In the genomic region with DNA sequence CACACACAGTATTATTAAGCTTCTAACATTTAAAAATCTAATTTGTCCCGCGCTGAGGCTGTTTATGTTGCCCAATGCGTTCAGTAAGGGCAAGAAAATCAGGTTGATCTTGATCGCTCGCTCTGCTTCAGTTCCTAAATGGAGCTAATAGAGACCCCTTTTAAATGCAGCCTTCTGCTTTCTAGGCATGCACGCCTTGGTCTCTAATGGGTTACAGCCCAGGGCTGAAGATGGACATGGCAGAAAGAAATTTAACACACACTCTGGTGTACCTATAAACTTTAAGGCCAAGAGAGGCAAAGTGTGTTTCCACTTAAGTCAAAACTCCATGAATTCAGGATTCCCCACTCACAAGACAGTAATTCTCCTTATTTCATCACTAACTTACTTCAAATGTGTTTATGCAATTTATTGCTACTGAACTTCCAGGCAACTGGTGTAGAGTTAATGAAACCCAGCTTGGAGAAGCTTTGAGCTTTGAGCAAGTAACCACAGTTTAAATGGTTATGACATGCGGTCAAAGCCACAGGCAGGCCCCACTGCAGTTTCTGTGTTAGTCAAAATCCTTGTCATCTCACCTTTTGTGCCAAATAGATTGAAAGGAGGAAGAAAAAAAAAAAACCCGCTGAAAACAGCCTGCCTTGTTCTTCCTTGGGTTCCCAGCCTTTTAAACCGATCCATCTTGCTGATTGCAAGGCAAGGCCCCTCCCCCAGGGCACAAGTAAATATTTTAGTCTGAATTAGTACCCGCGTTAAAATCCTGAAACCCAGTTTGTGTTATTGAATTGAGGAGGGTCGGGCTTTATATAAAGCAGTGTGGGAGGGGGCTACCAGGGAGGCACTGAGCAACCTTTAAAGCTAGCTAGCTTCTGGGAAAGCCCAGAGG, we compare ENCODE assay signal across 9 mouse cellular contexts. TPM values are rescaled to one million over a fixed set of nuclear protein-coding genes. Genes with fewer than 3 reads are reported as not detected.
DNase-seq lines count a peak whose midpoint lies in the region; ATAC-seq and TF ChIP-seq lines count a peak whose summit lies in the region.
"Had no signal": no experiment of that assay in that cellular context is flagged by ENCODE, and none has a peak within 500 bp of the region (broad histone marks: within the 10 kb centered on the region; RNA-seq: fewer than 3 reads in every experiment).

No protein-coding gene starts in this region.

- 9% methylated on average over 12 of the region's 12 CpGs for WGBS in embryonic facial prominence, embryonic 11.5 days
- WGBS in hindbrain, postnatal 0 days = 33% methylated on average over 12 of the region's 12 CpGs
- 8% methylated on average over 12 of the region's 12 CpGs for whole genome bisulfite sequencing in neural tube, embryonic 11.5 days

- peak overlapping the region; percentile 96; the same call in 1 of the 2 replicates for H3K27ac ChIP-seq in layer of hippocampus, adult 2 months
- peak overlapping the region; percentile 97 for H3K27ac ChIP-seq in embryonic facial prominence, embryonic 11.5 days (replicated peaks; ENCODE audit: low read depth, low read length)
- H3K27ac ChIP-seq in hindbrain, postnatal 0 days = peak overlapping the region; percentile 97
- H3K27ac ChIP-seq in neural tube, embryonic 11.5 days (ENCODE audit: low read depth, low read length) = peak overlapping the region; percentile 97
- H3K27ac ChIP-seq: macrophage had no signal

- no peak for ATAC-seq in embryonic facial prominence, embryonic 11.5 days (replicated peaks; ENCODE audit: insufficient number of reproducible peaks, low FRiP score, low TSS enrichment, low read depth)
- no peak for ATAC-seq in hindbrain, postnatal 0 days
- ATAC-seq in neural tube, embryonic 11.5 days (ENCODE audit: insufficient read depth, low FRiP score, low TSS enrichment) = no peak

- no peaks in the 10 kb centered on the region for H3K9me3 ChIP-seq in embryonic facial prominence, embryonic 11.5 days (replicated peaks; ENCODE audit: control insufficient read depth, low read length)
- no peaks in the 10 kb centered on the region for H3K9me3 ChIP-seq in hindbrain, postnatal 0 days (ENCODE audit: low read length)
- H3K9me3 ChIP-seq in neural tube, embryonic 11.5 days (ENCODE audit: control insufficient read depth, low read length) = no peaks in the 10 kb centered on the region

- peak overlapping the region; percentile 88; the same call in 1 of the 2 replicates for H3K4me3 ChIP-seq in layer of hippocampus, adult 2 months
- peak overlapping the region; percentile 90 for H3K4me3 ChIP-seq in embryonic facial prominence, embryonic 11.5 days (ENCODE audit: low read depth, low read length)
- H3K4me3 ChIP-seq in hindbrain, postnatal 0 days (ENCODE audit: low read length) = peak overlapping the region; percentile 89
- H3K4me3 ChIP-seq in neural tube, embryonic 11.5 days (ENCODE audit: low read depth, low read length) = peak overlapping the region; percentile 95

- H3K4me2 ChIP-seq in embryonic facial prominence, embryonic 11.5 days (ENCODE audit: low read depth, low read length) = peak overlapping the region; percentile 88
- H3K4me2 ChIP-seq in hindbrain, postnatal 0 days (ENCODE audit: low read depth, low read length) = peak overlapping the region; percentile 90
- H3K4me2 ChIP-seq in neural tube, embryonic 11.5 days (ENCODE audit: low read depth) = peak overlapping the region; percentile 56

- peak overlapping the region; percentile 99; the same call in 1 of the 2 replicates for H3K9ac ChIP-seq in embryonic facial prominence, embryonic 11.5 days (replicated peaks; ENCODE audit: low read length)
- peak overlapping the region; percentile 48; the same call in 1 of the 2 replicates for H3K9ac ChIP-seq in hindbrain, postnatal 0 days (replicated peaks; ENCODE audit: low read length)
- H3K9ac ChIP-seq in neural tube, embryonic 11.5 days (ENCODE audit: low read length) = peak overlapping the region; percentile 98; the same call in 1 of the 2 replicates

- no peak for TF ChIP-seq CTCF in layer of hippocampus, adult 2 months (conservative IDR thresholded peaks at IDR 0.05)
- TF ChIP-seq CTCF in hindbrain, postnatal 0 days (IDR thresholded peaks at IDR 0.05; ENCODE audit: low read depth) = no peak

- H3K27me3 ChIP-seq in embryonic facial prominence, embryonic 11.5 days (ENCODE audit: control insufficient read depth, insufficient read depth, low read length) = no peaks in the 10 kb centered on the region
- no peaks in the 10 kb centered on the region for H3K27me3 ChIP-seq in hindbrain, postnatal 0 days (ENCODE audit: insufficient read depth, low read length)
- H3K27me3 ChIP-seq in neural tube, embryonic 11.5 days (ENCODE audit: control insufficient read depth, insufficient read depth, low read length) = no peaks in the 10 kb centered on the region

- H3K4me1 ChIP-seq in embryonic facial prominence, embryonic 11.5 days (ENCODE audit: control insufficient read depth, insufficient read depth, low read length) = peaks cover 4% of the 10 kb centered on the region; the same call in 1 of the 2 replicates
- H3K4me1 ChIP-seq in hindbrain, postnatal 0 days (ENCODE audit: insufficient read depth, low read length) = peaks cover 11% of the 10 kb centered on the region
- H3K4me1 ChIP-seq in neural tube, embryonic 11.5 days (ENCODE audit: control insufficient read depth, insufficient read depth, low read length) = peaks cover 41% of the 10 kb centered on the region

- no peaks in the 10 kb centered on the region for H3K36me3 ChIP-seq in embryonic facial prominence, embryonic 11.5 days (replicated peaks; ENCODE audit: control insufficient read depth, insufficient read depth, low read depth, low read length)
- H3K36me3 ChIP-seq in hindbrain, postnatal 0 days (ENCODE audit: insufficient read depth, low read length) = no peaks in the 10 kb centered on the region
- no peaks in the 10 kb centered on the region for H3K36me3 ChIP-seq in neural tube, embryonic 11.5 days (ENCODE audit: control insufficient read depth, insufficient read depth, low read length)

- DNase-seq in layer of hippocampus, adult 2 months (ENCODE audit: low spot score in 2 of 2) = no peak
- no peak for DNase-seq in layer of hippocampus, adult 9-10 months (ENCODE audit: low spot score)
- DNase-seq in embryonic facial prominence, embryonic 11.5 days (ENCODE audit: low spot score) = peak; percentile 82
- DNase-seq in hindbrain, postnatal 0 days (ENCODE audit: low spot score) = peak; percentile 30
- no peak for DNase-seq in neural tube, embryonic 11.5 days (ENCODE audit: low spot score)
- no peak for DNase-seq in thymus, postnatal 14 days
- no peak for DNase-seq in retina, embryonic 14.5 days (ENCODE audit: low spot score)
- DNase-seq in frontal cortex, postnatal 25 days (ENCODE audit: low spot score in 2 of 2) = no peak

RNA-seq across cellular contexts. Expression of gene Pknox2, which starts 3.9 kb away (rescaled TPM):
- total RNA-seq in layer of hippocampus, adult 2 months (2021) = 10 to 100 TPM; 41.1 to 41.2 TPM
- 13.2 and 14.9 TPM in 2 replicates for polyA plus RNA-seq in embryonic facial prominence, embryonic 11.5 days (2014; fragmentation: Nextera tagmentation; extraction: Ambion mirVana)
- 23.5 and 28.0 TPM in 2 replicates for total RNA-seq in hindbrain, postnatal 0 days (2014; rRNA removed)
- polyA plus RNA-seq in hindbrain, postnatal 0 days (2015; fragmentation: Nextera tagmentation; extraction: Ambion mirVana) = 20.6 and 22.2 TPM in 2 replicates
- 22.8 and 24.3 TPM in 2 replicates for polyA plus RNA-seq in neural tube, embryonic 11.5 days (2014; fragmentation: Nextera tagmentation; extraction: Ambion mirVana)
- polyA plus RNA-seq: macrophage had no signal

Comparison
In these comparisons a context has a peak if more than half of its experiments do, and no peak if none do; other contexts are left out.
1. DNase-seq: peak in embryonic facial prominence, embryonic 11.5 days (single experiment) and hindbrain, postnatal 0 days (single experiment); none in layer of hippocampus, adult 2 months (0 of 2), layer of hippocampus, adult 9-10 months (single experiment), neural tube, embryonic 11.5 days (single experiment), thymus, postnatal 14 days (single experiment), retina, embryonic 14.5 days (single experiment) and frontal cortex, postnatal 25 days (0 of 2).
2. H3K9ac ChIP-seq: peak in every context shown above with its lines; median percentile 99 in embryonic facial prominence, embryonic 11.5 days; 98 in neural tube, embryonic 11.5 days; 48 in hindbrain, postnatal 0 days.
3. Peak in every context shown above with its lines, with median percentiles within 50 percentile points of each other: H3K27ac ChIP-seq, H3K4me3 ChIP-seq and H3K4me2 ChIP-seq.